Mouse (Mus musculus): ENCODE results near the gene Heatr6.

- TF ChIP-seq CTCF (conservative IDR thresholded peaks at IDR 0.05; ENCODE audit: low read length) (no peak), NANOG (IDR thresholded peaks at IDR 0.05; ENCODE audit: borderline replicate concordance, low read length) (no peak)
Observed at GRCm38 (mm10) chr11:83828553-83829142, 75.2 kb downstream of the Heatr6 start.

Measured in E14TG2a.4 (cell line).